Mouse (Mus musculus): ENCODE measurements at regions not wholly inside any gene's neighbourhood (a gene's known extent, or its start where the extent isn't known, plus 50 kb on each side); places are given as distances from the start of the nearest gene placed in this dataset.

- Histone ChIP-seq H3K27ac (replicated peaks; ENCODE audit: low read depth, low read length) (no peak overlapping the region), H3K4me3 (ENCODE audit: insufficient read depth, low read depth, low read length) (no peak overlapping the region)
These were observed 487.3 kb downstream of the Ttll7 start for GRCm38 (mm10) chr3:147339427-147339826.

GRCm38 (mm10) chr3:147347278-147348039 lies 495.3 kb downstream of the Ttll7 start:
- H3K4me1 ChIP-seq (ENCODE audit: control insufficient read depth, insufficient read depth, insufficient read length, low read length) = no peaks in the 10 kb centered on the region

More at GRCm38 (mm10) chr3:147339427-147339826, 487.3 kb downstream of the Ttll7 start:
- no peaks in the 10 kb centered on the region for H3K4me1 ChIP-seq (ENCODE audit: control insufficient read depth, insufficient read depth, insufficient read length, low read length)

GRCm38 (mm10) chr3:147387077-147387476 lies 534.9 kb downstream of the Ttll7 start:
- Histone ChIP-seq H3K4me3 (ENCODE audit: insufficient read depth, low read depth, low read length) (no peak overlapping the region), H3K27ac (replicated peaks; ENCODE audit: low read depth, low read length) (no peak overlapping the region), H3K4me1 (ENCODE audit: control insufficient read depth, insufficient read depth, insufficient read length, low read length) (no peaks in the 10 kb centered on the region)

More at GRCm38 (mm10) chr3:147347278-147348039, 495.3 kb downstream of the Ttll7 start:
- Histone ChIP-seq H3K27ac (replicated peaks; ENCODE audit: low read depth, low read length) (no peak overlapping the region), H3K4me3 (ENCODE audit: insufficient read depth, low read depth, low read length) (no peak overlapping the region)

- no peaks in the 10 kb centered on the region for H3K4me1 ChIP-seq (ENCODE audit: control insufficient read depth, insufficient read depth, insufficient read length, low read length)
- H3K4me3 ChIP-seq (ENCODE audit: insufficient read depth, low read depth, low read length) = no peak overlapping the region
- H3K27ac ChIP-seq (replicated peaks; ENCODE audit: low read depth, low read length) = no peak overlapping the region
These were observed 546.1 kb downstream of the Ttll7 start for GRCm38 (mm10) chr3:147398298-147398697.

GRCm38 (mm10) chr3:147412274-147412673 lies 560.1 kb downstream of the Ttll7 start:
- no peak overlapping the region for H3K4me3 ChIP-seq (ENCODE audit: insufficient read depth, low read depth, low read length)
- no peak overlapping the region for H3K27ac ChIP-seq (replicated peaks; ENCODE audit: low read depth, low read length)
- H3K4me1 ChIP-seq (ENCODE audit: control insufficient read depth, insufficient read depth, insufficient read length, low read length) = no peaks in the 10 kb centered on the region

- Histone ChIP-seq H3K27ac (replicated peaks; ENCODE audit: low read depth, low read length) (no peak overlapping the region), H3K4me3 (ENCODE audit: insufficient read depth, low read depth, low read length) (no peak overlapping the region), H3K4me1 (ENCODE audit: control insufficient read depth, insufficient read depth, insufficient read length, low read length) (no peaks in the 10 kb centered on the region)
These were observed 564.8 kb downstream of the Ttll7 start for GRCm38 (mm10) chr3:147416926-147417325.

GRCm38 (mm10) chr3:147419129-147419528 lies 567.0 kb downstream of the Ttll7 start:
- no peak overlapping the region for H3K27ac ChIP-seq (replicated peaks; ENCODE audit: low read depth, low read length)
- no peaks in the 10 kb centered on the region for H3K4me1 ChIP-seq (ENCODE audit: control insufficient read depth, insufficient read depth, insufficient read length, low read length)

GRCm38 (mm10) chr3:147422196-147422595 lies 570.0 kb downstream of the Ttll7 start:
- H3K4me3 ChIP-seq (ENCODE audit: insufficient read depth, low read depth, low read length) = no peak overlapping the region

More at GRCm38 (mm10) chr3:147419129-147419528, 567.0 kb downstream of the Ttll7 start:
- no peak overlapping the region for H3K4me3 ChIP-seq (ENCODE audit: insufficient read depth, low read depth, low read length)

GRCm38 (mm10) chr3:147423895-147424575 lies 571.9 kb downstream of the Ttll7 start:
- Histone ChIP-seq H3K4me3 (ENCODE audit: insufficient read depth, low read depth, low read length) (no peak overlapping the region), H3K27ac (replicated peaks; ENCODE audit: low read depth, low read length) (no peak overlapping the region), H3K4me1 (ENCODE audit: control insufficient read depth, insufficient read depth, insufficient read length, low read length) (no peaks in the 10 kb centered on the region)

More at GRCm38 (mm10) chr3:147422196-147422595, 570.0 kb downstream of the Ttll7 start:
- Histone ChIP-seq H3K27ac (replicated peaks; ENCODE audit: low read depth, low read length) (no peak overlapping the region), H3K4me1 (ENCODE audit: control insufficient read depth, insufficient read depth, insufficient read length, low read length) (no peaks in the 10 kb centered on the region)

- H3K4me1 ChIP-seq (ENCODE audit: control insufficient read depth, insufficient read depth, insufficient read length, low read length) = no peaks in the 10 kb centered on the region
- H3K4me3 ChIP-seq (ENCODE audit: insufficient read depth, low read depth, low read length) = no peak overlapping the region
- no peak overlapping the region for H3K27ac ChIP-seq (replicated peaks; ENCODE audit: low read depth, low read length)
These were observed 576.7 kb downstream of the Ttll7 start for GRCm38 (mm10) chr3:147428837-147429236.

GRCm38 (mm10) chr3:147442925-147443690 lies 590.9 kb downstream of the Ttll7 start:
- Histone ChIP-seq H3K4me1 (ENCODE audit: control insufficient read depth, insufficient read depth, insufficient read length, low read length) (no peaks in the 10 kb centered on the region), H3K4me3 (ENCODE audit: insufficient read depth, low read depth, low read length) (no peak overlapping the region), H3K27ac (replicated peaks; ENCODE audit: low read depth, low read length) (no peak overlapping the region)

GRCm38 (mm10) chr3:147443691-147443960 lies 591.5 kb downstream of the Ttll7 start:
- H3K4me3 ChIP-seq (ENCODE audit: insufficient read depth, low read depth, low read length) = no peak overlapping the region
- no peak overlapping the region for H3K27ac ChIP-seq (replicated peaks; ENCODE audit: low read depth, low read length)
- H3K4me1 ChIP-seq (ENCODE audit: control insufficient read depth, insufficient read depth, insufficient read length, low read length) = no peaks in the 10 kb centered on the region

- Histone ChIP-seq H3K4me1 (ENCODE audit: control insufficient read depth, insufficient read depth, insufficient read length, low read length) (no peaks in the 10 kb centered on the region), H3K4me3 (ENCODE audit: insufficient read depth, low read depth, low read length) (no peak overlapping the region), H3K27ac (replicated peaks; ENCODE audit: low read depth, low read length) (no peak overlapping the region)
These were observed 592.0 kb downstream of the Ttll7 start for GRCm38 (mm10) chr3:147444005-147444763.

GRCm38 (mm10) chr3:147445066-147445844 lies 593.1 kb downstream of the Ttll7 start:
- no peak overlapping the region for H3K4me3 ChIP-seq (ENCODE audit: insufficient read depth, low read depth, low read length)
- H3K4me1 ChIP-seq (ENCODE audit: control insufficient read depth, insufficient read depth, insufficient read length, low read length) = no peaks in the 10 kb centered on the region
- no peak overlapping the region for H3K27ac ChIP-seq (replicated peaks; ENCODE audit: low read depth, low read length)
